In genomic region chr4:135302261-135302660, GRCm38 (mm10) we compare ENCODE assay signal across 25 mouse cellular contexts. TPM values are rescaled to one million over a fixed set of nuclear protein-coding genes. Genes with fewer than 3 reads are reported as not detected.
DNase-seq lines count a peak whose midpoint lies in the region; ATAC-seq and TF ChIP-seq lines count a peak whose summit lies in the region.
"Had no signal": no experiment of that assay in that cellular context is flagged by ENCODE, and none has a peak within 500 bp of the region (broad histone marks: within the 10 kb centered on the region; RNA-seq: fewer than 3 reads in every experiment).

No protein-coding gene starts in this region.

- H3K9me3 ChIP-seq in heart, embryonic 10.5 days, result no peaks in the 10 kb centered on the region
- no peaks in the 10 kb centered on the region for H3K9me3 ChIP-seq in lung, postnatal 0 days (ENCODE audit: low read length)
- no peaks in the 10 kb centered on the region for H3K9me3 ChIP-seq in stomach, embryonic 15.5 days
- H3K9me3 ChIP-seq: forebrain, embryonic 13.5 days; hindbrain, embryonic 13.5 days; lung, embryonic 15.5 days; midbrain, embryonic 13.5 days had no signal

- H3K9ac ChIP-seq in lung, postnatal 0 days (replicated peaks; ENCODE audit: low read depth), result no peak overlapping the region
- H3K9ac ChIP-seq in stomach, embryonic 15.5 days, result no peak overlapping the region
- H3K9ac ChIP-seq: forebrain, embryonic 13.5 days; hindbrain, embryonic 13.5 days; liver, embryonic 14.5 days; lung, embryonic 15.5 days; midbrain, embryonic 13.5 days had no signal

- no peak overlapping the region for H3K4me3 ChIP-seq in heart, embryonic 10.5 days
- H3K4me3 ChIP-seq in lung, postnatal 0 days (ENCODE audit: low read depth, low read length), result no peak overlapping the region
- no peak overlapping the region for H3K4me3 ChIP-seq in stomach, embryonic 15.5 days (replicated peaks)
- H3K4me3 ChIP-seq: forebrain, embryonic 13.5 days; hindbrain, embryonic 13.5 days; lung, embryonic 15.5 days; midbrain, embryonic 13.5 days had no signal

- no peak for ATAC-seq in lung, postnatal 0 days
- peak; percentile 47 for ATAC-seq in stomach, embryonic 15.5 days (ENCODE audit: insufficient read depth, low FRiP score, low read depth)
- ATAC-seq: CD4-positive, CD25-positive, alpha-beta regulatory T cell, adult 4 months; forebrain, embryonic 13.5 days; intestine, embryonic 16.5 days; midbrain, embryonic 13.5 days had no signal

- peaks cover 55% of the 10 kb centered on the region for H3K4me1 ChIP-seq in heart, embryonic 10.5 days
- peaks cover 20% of the 10 kb centered on the region for H3K4me1 ChIP-seq in lung, postnatal 0 days (ENCODE audit: insufficient read depth, low read depth, low read length)
- 0 out of 2 replicates have a peak, but pooled peaks cover 7% of the 10 kb centered on the region for H3K4me1 ChIP-seq in stomach, embryonic 15.5 days

- no peaks in the 10 kb centered on the region for H3K27me3 ChIP-seq in heart, embryonic 10.5 days (ENCODE audit: insufficient read depth, poor library complexity, severe bottlenecking)
- no peaks in the 10 kb centered on the region for H3K27me3 ChIP-seq in lung, postnatal 0 days (replicated peaks; ENCODE audit: insufficient read depth, low read length)
- no peaks in the 10 kb centered on the region for H3K27me3 ChIP-seq in stomach, embryonic 15.5 days (replicated peaks)
- H3K27me3 ChIP-seq: forebrain, embryonic 13.5 days; hindbrain, embryonic 13.5 days; lung, embryonic 15.5 days; midbrain, embryonic 13.5 days had no signal

- no peaks in the 10 kb centered on the region for H3K36me3 ChIP-seq in heart, embryonic 10.5 days
- no peaks in the 10 kb centered on the region for H3K36me3 ChIP-seq in lung, postnatal 0 days (ENCODE audit: insufficient read depth, low read length)
- no peaks in the 10 kb centered on the region for H3K36me3 ChIP-seq in stomach, embryonic 15.5 days
- H3K36me3 ChIP-seq: hindbrain, embryonic 13.5 days; lung, embryonic 15.5 days; midbrain, embryonic 13.5 days had no signal

- peak overlapping the region; percentile 73; the same call in 1 of the 2 replicates for H3K27ac ChIP-seq in heart, embryonic 10.5 days
- H3K27ac ChIP-seq in lung, postnatal 0 days (ENCODE audit: low read length), result no peak overlapping the region
- no peak overlapping the region for H3K27ac ChIP-seq in stomach, embryonic 15.5 days
- H3K27ac ChIP-seq: forebrain, embryonic 13.5 days; hindbrain, embryonic 13.5 days; kidney, postnatal 0 days; liver, embryonic 14.5 days; macrophage; midbrain, embryonic 13.5 days had no signal

- no peak for TF ChIP-seq CTCF in lung, postnatal 0 days (IDR thresholded peaks at IDR 0.05)

- H3K4me2 ChIP-seq in lung, postnatal 0 days (replicated peaks; ENCODE audit: low read depth, low read length), result no peak overlapping the region
- H3K4me2 ChIP-seq in stomach, embryonic 15.5 days, result no peak overlapping the region
- H3K4me2 ChIP-seq: forebrain, embryonic 13.5 days; hindbrain, embryonic 13.5 days; lung, embryonic 15.5 days; midbrain, embryonic 13.5 days had no signal

- TF ChIP-seq EP300 in lung, postnatal 0 days (IDR thresholded peaks at IDR 0.05), result no peak

- DNase-seq in heart, embryonic 10.5 days (ENCODE audit: low spot score), result no peak
- DNase-seq in heart, postnatal 25 days (ENCODE audit: low spot score), result no peak
- DNase-seq in lung, postnatal 0 days (ENCODE audit: low spot score), result peak; percentile 46
- DNase-seq in lung, postnatal 14 days, result no peak
- DNase-seq in kidney, postnatal 25 days, result no peak
- no peak for DNase-seq in spleen, postnatal 4 days (ENCODE audit: low spot score in 2 of 2)
- DNase-seq: adrenal gland, postnatal 10 days; cerebellum, adult 11 months; cerebellum, adult 9-10 months; cerebellum, postnatal 36 days; gastrocnemius, postnatal 14 days; heart, postnatal 4 days; kidney, adult 8-10 months; layer of hippocampus, adult 9-11 months; right cerebral cortex, postnatal 25 days had no signal

- intact Hi-C loops in heart, postnatal 25 days (cut with DNase I), result no loop called here

- WGBS in heart, embryonic 10.5 days, result 85% methylated on average over 10 of the region's 10 CpGs
- WGBS in lung, postnatal 0 days, result 53% methylated on average over 10 of the region's 10 CpGs
- WGBS in stomach, embryonic 15.5 days, result 67% methylated on average over 10 of the region's 10 CpGs

RNA-seq across cellular contexts. Expression of gene Clic4, which starts 29.6 kb away (rescaled TPM):
- 263 and 343 TPM in 2 replicates for polyA plus RNA-seq in heart, embryonic 10.5 days (2016; fragmentation: Nextera tagmentation; extraction: Ambion mirVana)
- total RNA-seq in heart, postnatal 25 days (2021), result 100 to 1,000 TPM; 249 to 269 TPM
- polyA plus RNA-seq in lung, postnatal 0 days (2015; fragmentation: Nextera tagmentation; extraction: Ambion mirVana), result 205 and 211 TPM in 2 replicates
- 141 and 144 TPM in 2 replicates for polyA plus RNA-seq in stomach, embryonic 15.5 days (2015; fragmentation: Nextera tagmentation; extraction: Ambion mirVana)

RNA-seq across cellular contexts. Expression of gene Srrm1, which starts 50.9 kb away (rescaled TPM):
- 162 and 193 TPM in 2 replicates for polyA plus RNA-seq in heart, embryonic 10.5 days (2016; fragmentation: Nextera tagmentation; extraction: Ambion mirVana)
- 10 to 100 TPM; 58.8 to 62.3 TPM for total RNA-seq in heart, postnatal 25 days (2021)
- 108 and 116 TPM in 2 replicates for polyA plus RNA-seq in lung, postnatal 0 days (2015; fragmentation: Nextera tagmentation; extraction: Ambion mirVana)
- polyA plus RNA-seq in stomach, embryonic 15.5 days (2015; fragmentation: Nextera tagmentation; extraction: Ambion mirVana), result 226 and 233 TPM in 2 replicates
